Mouse (Mus musculus): ENCODE measurements around the gene Lonp1.

GRCm38 (mm10) chr17:56663659-56664058 is 37.0 kb upstream of the Lonp1 start:
- TF ChIP-seq GATA1 (IDR thresholded peaks at IDR 0.05; ENCODE audit: borderline replicate concordance, low read length) (no peak), FLI1 (IDR thresholded peaks at IDR 0.05; ENCODE audit: low read length) (no peak)
